Mouse (Mus musculus): ENCODE results near the gene Mknk1.

Gene Mknk1

GRCm38 (mm10) chr4:115885846-115886245, 46.8 kb downstream of the Mknk1 start:
- in situ Hi-C loops (cut with MboI, MseI), result no loop called here

- in situ Hi-C loops (cut with MboI, MseI), result no loop called here
Measured at GRCm38 (mm10) chr4:115886875-115887274, 47.9 kb downstream of the Mknk1 start.

- in situ Hi-C loops (cut with MboI, MseI), result no loop called here
Measured at GRCm38 (mm10) chr4:115890066-115890465, 51.1 kb downstream of the Mknk1 start.

GRCm38 (mm10) chr4:115890553-115890952, 51.6 kb downstream of the Mknk1 start, which contains the start of gene 6430628N08Rik:
6430628N08Rik (plus strand) TSS chr4:115890665.
- in situ Hi-C loops (cut with MboI, MseI), result no loop called here

GRCm38 (mm10) chr4:115894281-115894680, 55.3 kb downstream of the Mknk1 start:
- in situ Hi-C loops (cut with MboI, MseI), result no loop called here

- in situ Hi-C loops (cut with MboI, MseI), result loop anchor here (5.0 kb wide), 1 partner anchor 164 kb away; no protein-coding TSS in a partner anchor
Measured at GRCm38 (mm10) chr4:115897901-115898631, 59.1 kb downstream of the Mknk1 start.

- in situ Hi-C loops (cut with MboI, MseI), result loop anchor here (5.0 to 10.0 kb wide), 2 partner anchors 84 to 168 kb away; partner anchors contain the start of gene Efcab14
Measured at GRCm38 (mm10) chr4:115902816-115903215, 63.8 kb downstream of the Mknk1 start.

GRCm38 (mm10) chr4:115904375-115904774, 65.4 kb downstream of the Mknk1 start:
- in situ Hi-C loops (cut with MboI, MseI), result loop anchor here (5.0 to 10.0 kb wide), 2 partner anchors 83 to 170 kb away; partner anchors contain the start of gene Efcab14

GRCm38 (mm10) chr4:115905701-115906100, 66.7 kb downstream of the Mknk1 start:
- in situ Hi-C loops (cut with MboI, MseI), result loop anchor here (10.0 kb wide), 1 partner anchor 171 kb away; the partner anchor contains the start of gene Efcab14

GRCm38 (mm10) chr4:115906791-115907190, 67.8 kb downstream of the Mknk1 start:
- in situ Hi-C loops (cut with MboI, MseI), result loop anchor here (10.0 kb wide), 1 partner anchor 172 kb away; the partner anchor contains the start of gene Efcab14

GRCm38 (mm10) chr4:115907994-115908393, 69.0 kb downstream of the Mknk1 start:
- in situ Hi-C loops (cut with MboI, MseI), result loop anchor here (10.0 kb wide), 1 partner anchor 173 kb away; the partner anchor contains the start of gene Efcab14

GRCm38 (mm10) chr4:115908641-115909040, 69.6 kb downstream of the Mknk1 start:
- in situ Hi-C loops (cut with MboI, MseI), result loop anchor here (10.0 kb wide), 1 partner anchor 174 kb away; the partner anchor contains the start of gene Efcab14

GRCm38 (mm10) chr4:115911586-115911985, 72.6 kb downstream of the Mknk1 start:
- in situ Hi-C loops (cut with MboI, MseI), result no loop called here

- in situ Hi-C loops (cut with MboI, MseI), result no loop called here
Measured at GRCm38 (mm10) chr4:115919911-115920310, 80.9 kb downstream of the Mknk1 start.

GRCm38 (mm10) chr4:115922688-115923087, 83.7 kb downstream of the Mknk1 start:
- in situ Hi-C loops (cut with MboI, MseI), result no loop called here

- in situ Hi-C loops (cut with MboI, MseI), result no loop called here
Measured at GRCm38 (mm10) chr4:115923262-115923880, 84.4 kb downstream of the Mknk1 start.

GRCm38 (mm10) chr4:115927637-115928036, 88.6 kb downstream of the Mknk1 start:
- in situ Hi-C loops (cut with MboI, MseI), result loop anchor here (25.0 kb wide), 1 partner anchor 865 kb away; the partner anchor contains the start of gene Tal1
